Mouse (Mus musculus): Measurements from ENCODE around the gene Dusp23.

The Dusp23 gene

DNA sequence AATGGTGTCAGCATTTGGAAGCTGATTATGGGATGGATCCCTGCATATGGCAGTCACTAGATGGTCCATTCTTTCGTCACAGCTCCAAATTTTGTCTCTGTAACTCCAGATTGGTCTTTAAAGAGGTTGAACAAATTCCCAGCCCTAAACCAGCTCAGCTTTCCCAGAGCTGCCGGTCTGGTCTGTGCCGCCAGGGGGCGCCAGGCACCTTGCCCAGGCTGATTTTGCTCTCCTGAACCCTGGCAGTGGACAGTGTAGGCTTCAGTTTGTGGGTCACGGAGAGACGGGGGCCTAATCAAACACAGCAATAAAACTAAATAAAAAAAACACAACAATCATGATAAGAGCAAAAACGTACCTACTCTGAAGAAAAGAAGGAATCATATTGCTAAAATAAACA, 13.5 kb downstream of the Dusp23 start:
- DNase-seq: peak; percentile 95

DNA sequence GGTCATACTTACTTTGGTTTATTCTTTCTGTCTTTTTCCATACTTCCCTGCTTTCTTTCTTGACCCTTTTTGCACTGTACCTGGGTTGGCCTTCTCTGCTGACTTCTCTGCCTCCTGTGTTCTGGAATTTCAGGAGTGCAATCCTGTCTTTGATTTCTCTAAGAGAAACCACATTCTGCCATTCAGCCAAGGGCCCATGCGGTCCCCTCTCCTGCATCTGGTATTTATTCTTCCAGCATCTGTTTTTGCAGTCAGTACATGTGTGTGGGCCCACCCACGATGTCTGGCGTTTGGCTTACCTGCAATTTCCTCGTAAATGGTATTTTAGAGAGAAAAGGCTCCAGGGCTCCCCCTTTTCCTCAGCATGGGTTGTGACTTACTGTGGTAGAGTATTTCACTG, 14.6 kb downstream of the Dusp23 start:
- peak; percentile 69 for DNase-seq

DNA sequence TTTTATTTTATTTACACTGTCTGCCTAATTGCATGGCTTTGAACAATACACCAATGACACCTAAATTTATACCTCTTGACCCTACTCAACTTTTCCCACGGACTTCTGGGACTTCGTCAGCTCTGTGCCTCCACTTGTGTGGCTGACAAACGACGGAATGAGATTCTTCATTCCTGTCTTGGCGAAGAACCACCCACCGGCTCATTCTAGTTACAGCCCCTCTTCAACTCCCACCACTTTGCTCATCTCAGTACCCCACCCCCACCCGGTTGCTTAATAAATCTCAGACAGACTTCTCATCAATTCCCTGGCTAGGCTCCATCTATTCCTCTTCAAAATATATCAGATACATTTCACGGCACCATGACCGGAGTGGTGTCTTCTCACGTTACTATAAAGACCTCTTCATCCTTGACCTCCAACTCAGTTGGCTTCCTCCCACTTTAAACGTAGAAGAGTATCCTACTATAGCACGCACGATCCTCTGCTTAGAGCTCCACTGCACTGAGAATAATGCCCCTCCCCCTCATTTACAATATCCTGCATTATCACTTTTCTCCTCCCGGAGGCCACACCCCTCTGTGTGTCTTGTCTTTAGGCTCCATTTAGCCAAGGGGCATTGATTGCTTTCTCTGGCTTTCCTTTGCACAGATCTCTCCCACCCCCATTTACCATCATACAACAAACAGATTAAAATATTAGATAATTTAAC, 15.2 kb downstream of the Dusp23 start:
- DNase-seq: peak; percentile 81

DNA sequence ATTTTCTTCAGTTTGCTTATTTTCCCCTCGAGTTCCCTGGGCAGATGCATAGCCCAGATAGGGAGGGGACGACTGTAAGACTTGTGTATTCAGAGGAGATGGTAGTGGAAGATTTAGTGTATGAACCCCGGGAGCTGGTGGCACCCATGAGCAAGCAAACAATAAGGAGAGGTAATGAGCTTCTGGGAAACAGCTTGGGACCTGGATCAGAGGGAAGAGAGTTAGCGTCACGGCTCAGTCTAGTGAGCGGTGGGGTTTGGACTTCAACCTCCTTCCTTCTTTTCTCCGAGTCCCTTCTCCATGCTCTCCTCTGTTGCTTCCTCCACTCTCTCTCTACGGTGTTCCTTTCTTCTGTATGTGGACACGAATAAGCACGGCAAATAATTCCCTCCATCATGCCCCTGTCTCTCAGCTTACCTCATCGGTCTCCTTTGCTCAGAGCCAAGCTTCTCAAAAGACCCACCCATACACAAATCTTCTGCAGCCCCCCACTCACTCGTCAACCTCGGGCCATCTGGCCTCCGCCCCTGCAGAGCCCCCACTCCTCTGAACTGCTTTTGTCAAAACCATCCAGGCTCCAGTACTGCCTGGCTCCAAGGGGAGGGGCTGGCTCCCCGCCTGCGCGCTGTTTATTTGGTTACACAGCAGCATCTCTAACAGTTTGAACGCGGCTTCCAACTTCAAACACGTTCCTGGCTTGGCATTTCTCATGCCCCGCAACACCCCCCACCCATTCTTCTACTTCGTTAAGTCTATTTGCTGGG, 16.0 kb downstream of the Dusp23 start:
- peak; percentile 64 for DNase-seq

DNA sequence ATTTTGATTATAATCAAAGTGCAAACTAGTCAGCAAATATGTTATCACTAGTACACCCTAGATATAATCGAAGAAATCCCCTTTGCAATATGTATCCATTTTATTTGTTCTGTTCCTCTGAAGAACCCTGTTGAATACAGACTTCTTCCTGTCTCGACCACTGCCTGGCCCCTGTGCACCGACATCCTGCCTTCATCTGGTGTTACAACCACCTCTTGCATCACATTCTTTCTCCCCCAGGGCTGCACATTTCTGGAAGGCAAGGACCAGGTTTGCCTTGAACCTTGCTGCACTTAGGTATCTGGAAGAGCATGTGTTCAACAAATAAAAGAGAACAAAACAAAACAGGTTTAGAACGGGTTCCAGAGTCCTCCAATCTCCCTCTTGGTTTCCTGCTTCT, 17.4 kb downstream of the Dusp23 start:
- peak; percentile 78 for DNase-seq

DNA sequence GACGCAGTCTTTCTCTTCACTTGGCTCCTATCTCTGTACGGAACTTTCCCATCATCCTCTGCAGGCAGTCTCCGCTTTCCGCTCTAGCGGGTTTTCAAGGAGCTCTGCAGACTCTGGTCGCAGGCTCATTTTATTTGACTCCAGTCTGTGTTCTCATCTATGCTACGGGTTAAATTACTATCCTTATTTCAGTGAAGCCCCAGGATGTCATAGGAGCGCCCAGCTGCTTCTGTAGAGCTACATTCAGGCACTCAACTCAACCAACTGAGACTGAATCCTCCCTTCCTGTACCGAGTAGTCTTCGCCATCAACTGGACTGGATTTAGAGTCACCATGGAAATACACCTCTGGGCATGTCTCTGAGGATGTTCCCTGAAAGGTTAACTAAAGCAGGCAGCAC, 18.1 kb downstream of the Dusp23 start:
- DNase-seq: peak; percentile 74

DNA sequence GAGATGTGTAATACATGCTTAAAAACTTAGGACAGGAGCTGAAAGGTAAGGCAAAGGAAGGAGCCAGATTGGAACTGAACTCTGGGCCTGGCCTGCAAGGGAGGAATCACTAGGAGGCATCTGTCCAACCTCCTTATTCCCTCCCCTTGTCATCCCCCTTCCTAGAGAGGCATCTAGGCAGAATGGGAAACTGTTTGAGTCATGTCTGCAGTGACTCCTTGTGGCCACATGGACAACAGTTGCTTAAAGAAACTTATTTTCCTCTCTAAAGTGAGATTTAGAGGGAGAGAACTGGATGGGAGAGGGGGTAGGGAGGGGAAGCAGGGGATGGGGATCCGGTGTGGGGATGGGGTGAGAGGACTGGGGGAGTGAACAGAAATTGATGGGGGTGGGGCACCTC, 20.0 kb downstream of the Dusp23 start:
- peak; percentile 69 for DNase-seq

DNA sequence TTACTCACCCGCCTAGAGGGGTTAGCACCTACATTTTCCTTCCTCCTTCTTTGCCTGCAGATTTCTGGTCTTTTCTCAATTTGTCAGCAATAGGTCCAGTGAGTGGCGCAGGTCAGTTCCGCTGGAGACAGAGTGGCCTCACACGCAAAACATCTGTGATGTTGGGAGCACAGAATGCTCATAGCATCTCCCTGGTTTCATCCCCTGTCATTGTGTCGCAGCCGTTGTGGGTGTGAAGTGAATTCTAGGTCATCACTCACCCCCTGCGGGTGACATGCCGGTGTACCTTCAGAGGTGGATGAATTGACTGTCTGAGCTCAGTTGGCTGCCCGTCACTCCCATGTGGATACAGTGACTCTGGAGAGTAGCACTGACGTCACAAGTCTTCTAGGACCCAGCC, 21.5 kb downstream of the Dusp23 start:
- peak; percentile 80 for DNase-seq

DNA sequence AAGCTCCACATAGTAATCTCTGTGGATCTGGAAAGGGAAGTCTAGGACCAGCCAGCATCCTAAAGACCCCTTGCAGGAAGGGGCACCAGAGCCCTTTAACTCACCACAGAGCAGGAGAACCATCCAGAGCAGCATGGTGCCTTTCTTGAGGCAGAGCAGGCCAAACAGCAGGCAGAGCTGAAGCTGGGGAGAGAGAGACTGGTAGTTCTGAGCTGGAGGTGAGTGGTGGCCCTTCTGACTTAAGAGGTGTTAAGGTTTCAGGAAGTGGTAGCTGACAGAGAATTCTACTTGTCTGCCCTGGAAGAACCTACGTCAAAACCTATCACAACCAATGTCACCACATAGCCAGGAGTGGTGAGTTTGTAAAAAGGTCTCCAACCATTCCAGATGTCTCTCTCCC, 30.4 kb downstream of the Dusp23 start, which contains the start of gene Fcrl6:
Gene Fcrl6, minus strand, starts transcription at position 226 of the 400 bp plus-strand sequence.
- DNase-seq: peak; percentile 39

DNA sequence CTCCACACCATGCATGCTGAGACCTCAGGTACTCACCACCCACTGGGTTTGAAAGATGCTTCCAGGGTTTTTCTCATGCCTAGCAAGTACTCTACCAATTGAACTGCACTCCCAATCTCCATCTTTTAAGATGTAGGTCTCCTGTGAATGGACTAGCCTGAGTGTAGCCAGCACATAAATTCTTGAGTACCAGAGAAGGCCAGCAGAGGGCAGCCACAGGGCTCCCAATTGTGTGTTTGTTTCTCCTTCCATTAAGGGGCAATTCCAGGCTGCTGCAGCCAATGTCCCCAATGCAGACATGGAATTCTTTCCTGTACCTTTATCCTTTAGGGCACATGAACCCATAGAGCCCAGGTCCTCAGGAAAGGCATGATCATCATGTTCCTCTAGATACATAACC, 38.3 kb downstream of the Dusp23 start:
- DNase-seq: peak; percentile 87

DNA sequence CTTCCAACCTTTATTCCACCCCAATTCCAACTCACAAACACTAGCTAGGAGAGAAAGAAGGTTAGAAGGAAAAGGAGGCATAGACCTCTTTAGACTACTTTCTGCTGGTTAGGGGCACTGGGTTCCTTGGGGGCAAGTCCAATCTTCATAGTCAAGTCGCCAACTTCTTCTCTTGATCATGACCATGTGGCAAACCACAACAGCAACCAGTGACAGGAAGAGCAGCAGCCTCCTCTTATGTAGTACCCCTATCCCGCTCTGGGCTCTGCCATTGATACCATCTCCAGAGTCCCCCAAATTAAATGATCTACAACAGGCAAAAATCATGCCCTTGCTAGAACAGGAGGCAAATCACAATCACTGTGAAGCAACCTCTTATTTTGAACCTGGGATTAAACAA, 38.8 kb downstream of the Dusp23 start:
- peak; percentile 71 for DNase-seq

DNA sequence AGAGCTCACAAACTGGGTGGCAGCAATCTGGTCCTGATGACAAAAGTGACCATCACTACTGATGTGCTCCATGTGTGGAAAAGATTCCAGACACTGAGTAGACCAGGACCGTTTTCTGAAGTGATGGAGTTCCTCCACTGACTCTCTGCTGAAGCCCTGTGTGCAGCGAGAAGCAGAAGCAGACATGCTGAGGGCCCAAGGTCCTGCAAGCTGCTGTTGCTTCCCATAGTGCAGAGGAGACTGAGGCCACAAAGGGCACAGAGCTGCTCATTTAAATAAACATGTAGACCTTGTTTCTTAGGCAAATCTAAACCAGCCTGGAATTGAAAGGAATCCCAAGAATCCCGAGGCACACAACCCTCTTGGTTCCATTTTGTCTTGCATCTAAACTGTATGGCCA, 39.4 kb downstream of the Dusp23 start:
- peak; percentile 78 for DNase-seq

DNA sequence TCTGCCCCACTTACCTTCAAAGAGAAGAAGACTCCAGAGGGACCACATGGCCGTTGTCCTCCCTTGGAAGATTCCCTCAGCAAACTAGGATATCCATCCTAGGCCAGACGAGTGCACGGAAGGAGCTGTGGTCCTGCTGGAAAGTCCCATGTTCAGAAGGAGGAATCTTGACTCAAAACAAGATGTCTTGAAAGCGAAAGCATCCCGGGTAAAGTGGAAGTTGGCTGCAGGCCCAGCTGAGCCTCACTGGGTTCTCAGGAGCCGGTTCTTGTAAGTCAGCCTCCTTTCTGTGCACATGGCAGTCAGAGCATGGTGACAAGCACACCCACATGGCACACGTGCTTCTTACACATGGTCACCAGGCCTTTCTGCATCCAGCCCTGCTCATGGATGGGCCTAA, 42.4 kb downstream of the Dusp23 start, which contains the start of gene Slamf8:
Gene Slamf8, minus strand, starts transcription at position 184 of the 400 bp plus-strand sequence.
- DNase-seq: peak; percentile 97

DNA sequence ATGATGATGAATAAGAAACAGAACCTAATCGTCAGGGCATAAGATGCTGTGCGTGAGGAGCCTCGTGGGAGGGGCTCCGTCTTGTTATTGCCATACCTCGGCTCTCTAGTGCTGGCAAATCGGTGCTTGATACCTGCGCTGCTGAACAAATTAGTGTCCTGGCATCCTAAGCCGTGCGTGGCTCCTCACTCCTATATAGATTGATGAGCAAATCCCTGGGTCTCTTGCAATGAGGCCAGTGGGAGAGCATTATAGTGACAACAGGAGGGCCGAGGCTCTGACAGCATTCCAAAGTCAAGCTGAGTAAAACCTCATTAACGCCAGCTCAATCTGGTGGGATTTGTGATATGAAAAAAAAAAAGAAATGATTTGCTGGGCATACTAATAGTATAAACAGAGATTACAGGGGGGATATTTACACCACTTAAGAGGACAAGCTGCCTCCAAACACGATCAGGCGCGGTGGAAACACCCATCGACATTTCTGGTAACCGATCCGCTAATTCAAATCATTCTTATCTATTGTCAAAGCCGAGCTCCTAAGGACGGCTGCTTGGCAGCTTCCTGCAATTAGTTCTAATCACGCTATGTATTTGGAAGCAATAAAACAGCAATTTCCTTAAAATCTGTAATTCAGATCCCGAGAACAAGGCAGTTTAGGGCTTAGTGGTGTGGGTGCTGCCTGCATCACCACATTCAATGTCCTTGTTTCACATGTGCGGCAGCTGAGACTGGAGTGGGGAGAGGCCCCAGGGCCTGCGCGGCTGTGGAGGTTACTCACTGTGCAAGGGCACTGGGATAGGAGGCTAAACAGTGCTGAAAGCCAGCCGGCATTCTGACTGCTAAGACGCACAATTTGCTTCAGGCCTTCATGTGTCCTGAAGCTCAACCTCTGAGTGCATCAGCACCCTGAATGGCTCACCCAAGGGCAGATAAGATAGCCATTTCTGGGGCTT, 46.9 kb downstream of the Dusp23 start:
- DNase-seq: peak; percentile 60

DNA sequence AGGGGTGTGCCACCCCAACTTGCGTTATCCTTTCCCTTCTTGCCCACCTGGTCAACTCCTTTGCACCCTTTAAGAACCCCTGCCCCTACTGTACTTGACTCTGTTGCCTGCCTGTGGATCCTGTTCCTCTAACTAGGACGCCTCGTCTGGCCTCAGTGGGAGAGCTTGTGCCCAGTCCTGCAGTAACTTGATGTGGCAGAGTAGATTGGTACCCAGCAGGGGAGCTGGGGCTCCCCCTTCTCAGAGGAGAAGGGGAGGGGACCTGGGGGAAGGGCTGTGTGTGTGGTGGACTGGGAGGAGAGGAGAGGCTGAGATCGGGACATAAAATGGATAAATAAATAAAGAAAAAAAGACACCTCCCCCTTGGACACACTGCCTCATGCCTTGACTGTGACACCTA, 47.7 kb downstream of the Dusp23 start:
- peak; percentile 68 for DNase-seq

DNA sequence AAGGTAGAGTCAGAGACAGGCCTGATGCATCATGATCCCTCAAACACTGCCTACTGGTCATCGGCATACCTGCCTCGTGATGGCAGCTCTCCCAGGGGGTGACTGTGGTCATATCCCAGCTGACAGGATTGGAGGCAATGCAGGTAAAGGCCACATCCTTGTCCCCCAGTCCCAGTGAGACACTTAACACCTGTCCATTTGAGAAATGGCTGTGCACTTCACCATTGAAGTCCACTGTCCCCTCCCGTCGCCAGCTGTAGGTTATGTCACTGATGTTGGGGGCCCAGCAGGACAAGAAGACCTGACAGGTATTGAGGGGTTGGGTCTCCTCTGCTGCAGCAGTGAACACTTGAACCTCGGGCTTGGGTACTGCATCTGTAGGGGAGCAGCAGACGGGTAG, 48.5 kb downstream of the Dusp23 start:
- peak; percentile 77 for DNase-seq

DNA sequence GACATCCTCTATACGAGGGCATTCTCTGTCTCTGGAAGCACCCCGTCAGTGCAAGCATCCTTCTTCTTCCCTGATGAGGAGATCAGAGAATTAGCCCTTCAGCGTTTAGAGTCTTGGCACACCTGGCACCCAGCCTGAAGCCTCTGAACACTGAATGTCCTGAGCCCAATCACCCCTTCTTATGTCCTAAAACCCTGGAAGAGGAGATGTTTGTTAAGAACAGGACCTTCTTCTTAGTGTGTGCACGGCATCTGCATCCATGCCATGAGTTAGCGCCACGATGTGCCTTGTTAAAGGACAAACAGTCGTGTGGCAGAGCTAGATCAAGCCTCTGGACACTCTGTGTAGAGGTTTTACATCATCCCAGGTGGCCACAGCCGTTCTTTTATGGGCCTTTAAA, 50.3 kb downstream of the Dusp23 start:
- peak; percentile 76 for DNase-seq
